Mouse (Mus musculus) heart, postnatal 25 days (tissue): ENCODE measurements at regions not wholly inside any gene's neighbourhood (a gene's known extent, or its start where the extent isn't known, plus 50 kb on each side); places are given as distances from the start of the nearest gene placed in this dataset.
"Not testable (repeated sequence)": the region's sequence is repeated elsewhere in the genome, so short reads cannot be mapped to it uniquely, and the experiment has no call there.

Source experiments
- DNase-seq: peaks from one replicate; pipeline ENCODE4 v3.0.0; 2022; ENCODE audit warnings: low spot score
- intact Hi-C: fragments of 180-260 bp; cut with DNase I; formaldehyde crosslinking; loops from one replicate; pipeline ENCODE4 v1.15.1; 2025

GRCm38 (mm10) chr3:8206623-8207404 lies 1403.1 kb downstream of the Zfp704 start:
- intact Hi-C loops: no loop called here

GRCm38 (mm10) chr3:8163030-8163429 lies 1446.9 kb downstream of the Zfp704 start:
- DNase-seq: no peak
- intact Hi-C loops: no loop called here

More at GRCm38 (mm10) chr3:8206623-8207404, 1403.1 kb downstream of the Zfp704 start:
- DNase-seq: no peak

- DNase-seq: no peak
- intact Hi-C loops: no loop called here
Observed at GRCm38 (mm10) chr3:8161997-8162756, 1447.7 kb downstream of the Zfp704 start.

GRCm38 (mm10) chr3:8143016-8143415 lies 1466.9 kb downstream of the Zfp704 start:
- DNase-seq: no peak
- intact Hi-C loops: no loop called here

GRCm38 (mm10) chr3:8142190-8142589 lies 1467.7 kb downstream of the Zfp704 start:
- no peak for DNase-seq
- intact Hi-C loops: no loop called here

GRCm38 (mm10) chr3:8141664-8142084 lies 1468.2 kb downstream of the Zfp704 start:
- intact Hi-C loops: no loop called here
- no peak for DNase-seq

- DNase-seq, intact Hi-C loops: not testable (repeated sequence)
Observed at GRCm38 (mm10) chr3:8123641-8124040, 1486.2 kb downstream of the Zfp704 start.

GRCm38 (mm10) chr3:8123141-8123540 lies 1486.7 kb downstream of the Zfp704 start:
- intact Hi-C loops: no loop called here
- DNase-seq: no peak

GRCm38 (mm10) chr3:8098291-8098690 lies 1478.0 kb upstream of the 1700008P02Rik start:
- intact Hi-C loops: no loop called here

GRCm38 (mm10) chr3:8084749-8085148 lies 1464.5 kb upstream of the 1700008P02Rik start:
- no peak for DNase-seq
- intact Hi-C loops: no loop called here

More at GRCm38 (mm10) chr3:8098291-8098690, 1478.0 kb upstream of the 1700008P02Rik start:
- DNase-seq: no peak

- intact Hi-C loops: no loop called here
- DNase-seq: no peak
Observed at GRCm38 (mm10) chr3:8053711-8054110, 1433.5 kb upstream of the 1700008P02Rik start.

GRCm38 (mm10) chr3:8051167-8051566 lies 1430.9 kb upstream of the 1700008P02Rik start:
- DNase-seq: no peak
- intact Hi-C loops: no loop called here

GRCm38 (mm10) chr3:8049706-8050105 lies 1429.5 kb upstream of the 1700008P02Rik start:
- DNase-seq: no peak
- intact Hi-C loops: no loop called here

GRCm38 (mm10) chr3:8046348-8046747 lies 1426.1 kb upstream of the 1700008P02Rik start:
- intact Hi-C loops: no loop called here
- DNase-seq: no peak

- DNase-seq: no peak
- intact Hi-C loops: no loop called here
Observed at GRCm38 (mm10) chr3:8036697-8037096, 1416.5 kb upstream of the 1700008P02Rik start.

GRCm38 (mm10) chr3:8035091-8035729 lies 1415.0 kb upstream of the 1700008P02Rik start:
- intact Hi-C loops: no loop called here
- no peak for DNase-seq

- intact Hi-C loops: no loop called here
Observed at GRCm38 (mm10) chr3:8026325-8027017, 1406.2 kb upstream of the 1700008P02Rik start.

GRCm38 (mm10) chr3:8022654-8023053 lies 1402.4 kb upstream of the 1700008P02Rik start:
- intact Hi-C loops: no loop called here
- no peak for DNase-seq

More at GRCm38 (mm10) chr3:8026325-8027017, 1406.2 kb upstream of the 1700008P02Rik start:
- DNase-seq: no peak

GRCm38 (mm10) chr3:8017489-8017888 lies 1397.2 kb upstream of the 1700008P02Rik start:
- intact Hi-C loops: no loop called here

GRCm38 (mm10) chr3:8016945-8017344 lies 1396.7 kb upstream of the 1700008P02Rik start:
- DNase-seq: no peak
- intact Hi-C loops: no loop called here

More at GRCm38 (mm10) chr3:8017489-8017888, 1397.2 kb upstream of the 1700008P02Rik start:
- no peak for DNase-seq
